Mouse (Mus musculus) MEL (cell line): Measurements from ENCODE around the gene Eif5b.

Source experiments
- CHD2 ChIP-seq: IDR thresholded peaks from 2 replicates; pipeline ENCODE4 v1.6.1; 2011; ENCODE audit warnings: low read length, improper control_type of control experiment
- CTCF ChIP-seq, 3 experiments: IDR thresholded peaks in 2 of 3; conservative IDR thresholded peaks in 1 of 3; 2 replicates each; pipeline ENCODE4 v1.5.1; 2011 to 2012; ENCODE audit warnings: low read length in 3 of 3, low read depth in 2 of 3, mild to moderate bottlenecking in 2 of 3, improper control_type of control experiment in 1 of 3, inconsistent platforms in 1 of 3, mixed read lengths in 1 of 3, moderate library complexity in 1 of 3; ENCODE audit not compliant: control insufficient read depth in 1 of 3, insufficient read depth in 1 of 3, poor library complexity in 1 of 3, severe bottlenecking in 1 of 3
- EP300 ChIP-seq, 2 experiments: IDR thresholded peaks; 2 replicates each; pipeline ENCODE4 v1.6.1; 2011; ENCODE audit warnings: improper control_type of control experiment in 2 of 2, low read length in 2 of 2, low read depth in 1 of 2, mild to moderate bottlenecking in 1 of 2
- GABPA ChIP-seq: IDR thresholded peaks from 2 replicates; pipeline ENCODE4 v1.6.1; 2012; ENCODE audit warnings: low read depth, mild to moderate bottlenecking, inconsistent platforms, low read length, improper control_type of control experiment, moderate library complexity
- HCFC1 ChIP-seq: IDR thresholded peaks from 2 replicates; pipeline ENCODE4 v1.6.1; 2012; ENCODE audit warnings: low read depth, mild to moderate bottlenecking, inconsistent platforms, low read length, improper control_type of control experiment, moderate library complexity
- JUND ChIP-seq: IDR thresholded peaks from 2 replicates; pipeline ENCODE4 v1.6.1; 2011; ENCODE audit warnings: low read depth, mild to moderate bottlenecking, improper control_type of control experiment, low read length
- MAFK ChIP-seq: IDR thresholded peaks from 2 replicates; pipeline ENCODE4 v1.6.1; 2011; ENCODE audit warnings: low read depth, mild to moderate bottlenecking, low read length, improper control_type of control experiment, borderline replicate concordance
- MAZ ChIP-seq: IDR thresholded peaks from 2 replicates; pipeline ENCODE4 v1.6.1; 2012; ENCODE audit warnings: low read depth, mild to moderate bottlenecking, inconsistent platforms, low read length, improper control_type of control experiment
- MXI1 ChIP-seq: IDR thresholded peaks from 2 replicates; pipeline ENCODE4 v1.6.1; 2011; ENCODE audit warnings: mild to moderate bottlenecking, low read depth, low read length, improper control_type of control experiment
- MYB ChIP-seq: IDR thresholded peaks from 2 replicates; pipeline ENCODE4 v1.6.1; 2011; ENCODE audit warnings: mild to moderate bottlenecking, low read depth, low read length, improper control_type of control experiment
- POLR2A ChIP-seq, 2 experiments: IDR thresholded peaks; 2 replicates each; pipeline ENCODE4 v1.6.1; 2011 to 2012; ENCODE audit warnings: low read length in 2 of 2, mild to moderate bottlenecking in 2 of 2, control low read depth in 1 of 2, improper control_type of control experiment in 1 of 2, low read depth in 1 of 2, moderate library complexity in 1 of 2; ENCODE audit not compliant: control insufficient read depth in 1 of 2, insufficient read depth in 1 of 2, poor library complexity in 1 of 2
- TCF12 ChIP-seq: IDR thresholded peaks from 2 replicates; pipeline ENCODE4 v1.6.1; 2014; ENCODE audit warnings: low read depth, mild to moderate bottlenecking, inconsistent platforms, low read length, improper control_type of control experiment, moderate library complexity
- USF2 ChIP-seq, 2 experiments: IDR thresholded peaks; 2 replicates each; pipeline ENCODE4 v1.6.1; 2011 to 2012; ENCODE audit warnings: improper control_type of control experiment in 2 of 2, low read length in 2 of 2, borderline replicate concordance in 1 of 2, inconsistent platforms in 1 of 2, low read depth in 1 of 2, mild to moderate bottlenecking in 1 of 2; ENCODE audit not compliant: insufficient read depth in 1 of 2

DNA sequence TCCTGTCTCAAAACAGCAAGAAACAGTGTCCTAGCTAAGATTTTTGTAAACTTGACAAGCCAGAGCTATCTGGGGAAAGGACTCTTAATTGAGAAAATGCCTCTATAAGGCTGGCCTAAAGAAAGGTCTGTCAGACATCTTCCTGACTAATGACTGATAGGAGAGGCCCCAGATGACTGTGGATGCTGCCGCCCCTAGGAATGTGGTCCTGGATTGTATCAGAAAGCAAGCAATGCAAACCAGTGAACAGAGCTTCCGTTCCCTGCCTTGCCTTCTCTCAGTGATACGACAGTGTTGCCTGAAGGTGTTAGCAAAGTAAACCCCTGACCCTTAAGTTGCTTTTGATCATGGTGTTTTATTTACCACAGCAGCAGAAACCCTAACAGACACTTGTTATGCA, 106.0 kb downstream of the Eif5b start:
- TF ChIP-seq CTCF (IDR thresholded peaks at IDR 0.05 in 2 of 3, conservative IDR thresholded peaks at IDR 0.05 in 1 of 3; ENCODE audit: control insufficient read depth in 1 of 3, insufficient read depth in 1 of 3, low read depth in 2 of 3, low read length in 3 of 3, poor library complexity in 1 of 3, severe bottlenecking in 1 of 3) (no peak), POLR2A (IDR thresholded peaks at IDR 0.05; ENCODE audit: control insufficient read depth in 1 of 2, insufficient read depth in 1 of 2, low read depth in 1 of 2, low read length in 2 of 2, poor library complexity in 1 of 2) (no peak), HCFC1 (no peak), TCF12 (no peak), CHD2 (no peak), GABPA (no peak), MAFK (no peak), MXI1 (no peak), JUND (no peak), EP300 (IDR thresholded peaks at IDR 0.05; ENCODE audit: low read depth in 1 of 2, low read length in 2 of 2) (no peak), USF2 (IDR thresholded peaks at IDR 0.05; ENCODE audit: borderline replicate concordance in 1 of 2, insufficient read depth in 1 of 2, low read depth in 1 of 2, low read length in 2 of 2) (no peak), MYB (no peak), MAZ (no peak)
